Mouse (Mus musculus): ENCODE data around the gene Mt2. TPM values are rescaled to one million over a fixed set of nuclear protein-coding genes. Genes with fewer than 3 reads are reported as not detected.
"Not testable (repeated sequence)": the region's sequence is repeated elsewhere in the genome, so short reads cannot be mapped to it uniquely, and the experiment has no call there.

The Mt2 gene
- 100 to 1,000 TPM in 1 of 2 experiments, 10 to 100 TPM in 1; 61.6 to 106 TPM for total RNA-seq (2021)
- long read RNA-seq, experiment 1, transcript Mt2-201 (3 exons, 511 nt), result major isoform, 23 of 37 reads
- long read RNA-seq, experiment 1, partial matches to known transcripts, result 14 of 37 reads
- long read RNA-seq, experiment 1, other reads (novel, unspliced or antisense), result 0 of 37 reads
- long read RNA-seq, experiment 2, transcript Mt2-201 (3 exons, 511 nt), result major isoform, 7 of 7 reads
- long read RNA-seq, experiment 2, partial matches to known transcripts, result 0 of 7 reads
- long read RNA-seq, experiment 2, other reads (novel, unspliced or antisense), result 0 of 7 reads

DNA sequence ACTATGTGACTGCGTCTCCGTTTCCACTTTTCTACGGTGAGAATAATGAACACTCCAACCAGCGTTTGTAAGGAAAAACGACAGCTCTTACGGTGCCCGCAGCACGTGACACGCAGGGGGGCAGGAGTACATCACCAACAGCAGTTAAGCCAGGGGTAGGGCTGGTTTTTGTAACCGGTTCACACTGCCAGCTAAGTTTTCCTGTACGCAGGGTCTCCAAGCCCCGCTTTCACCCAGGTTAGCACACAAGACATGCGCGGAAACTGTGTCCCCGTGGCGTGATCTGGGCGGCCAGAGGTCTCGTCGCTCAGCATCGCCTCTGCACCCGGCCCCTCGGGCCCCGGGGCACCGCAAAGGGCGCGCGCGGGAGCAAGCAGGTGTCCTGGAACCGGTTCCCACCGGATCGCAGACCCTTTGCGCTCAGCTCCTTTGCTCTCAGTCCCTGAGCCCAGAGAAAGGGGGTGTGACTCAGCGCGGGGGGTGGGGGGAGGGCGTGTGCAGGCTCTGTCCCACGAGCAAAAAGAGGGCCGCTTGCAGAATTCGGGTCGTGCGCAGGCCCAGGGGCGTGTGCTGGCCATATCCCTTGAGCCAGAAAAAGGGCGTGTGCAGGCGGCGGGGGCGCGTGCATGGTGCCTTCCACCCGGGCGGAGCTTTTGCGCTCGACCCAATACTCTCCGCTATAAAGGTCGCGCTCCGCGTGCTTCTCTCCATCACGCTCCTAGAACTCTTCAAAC is at the start of gene Mt2:
TSS of gene Mt2 (plus strand) at position 590 of the 734 bp plus-strand sequence.
- DNase-seq, result peak; percentile 83

DNA sequence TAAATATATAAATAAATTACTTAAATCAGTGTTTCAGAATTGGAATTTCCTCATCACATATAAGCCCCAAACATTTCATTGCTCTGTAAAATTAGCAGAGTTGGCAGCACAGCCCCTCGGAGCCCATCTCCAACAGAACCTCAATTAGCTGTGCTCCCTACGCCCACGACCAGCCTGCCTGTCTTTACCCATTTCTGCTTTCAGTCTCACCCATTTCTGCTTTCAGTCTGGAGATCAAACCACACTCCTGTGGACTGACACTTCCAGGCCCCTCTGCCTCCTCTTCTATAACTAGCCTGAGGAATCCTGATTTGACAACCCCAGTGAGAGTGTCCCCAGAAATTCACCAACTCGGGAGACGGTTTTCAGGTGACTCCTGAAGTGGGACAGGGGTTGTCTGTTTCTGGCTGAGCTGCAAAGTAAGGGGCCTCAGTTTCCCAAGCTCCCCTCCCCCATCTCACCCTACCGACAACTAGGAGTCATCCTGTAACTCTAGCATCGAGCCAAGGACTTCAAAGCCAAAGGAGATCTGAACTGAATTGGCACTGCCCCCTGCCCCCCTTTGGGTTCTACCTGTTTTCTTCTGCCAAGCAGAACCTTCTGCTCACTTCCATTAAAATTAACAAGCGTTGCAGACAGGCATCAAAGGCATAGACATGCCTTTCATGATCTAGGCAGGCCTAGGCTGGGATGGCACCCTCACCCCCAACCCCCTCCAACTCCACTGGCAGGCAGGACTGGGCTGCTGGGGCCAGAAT is 49.6 kb upstream of the Mt2 start:
- DNase-seq, result no peak

GRCm38 (mm10) chr8:94127711-94128110 is 44.8 kb upstream of the Mt2 start:
- DNase-seq, result no peak

DNA sequence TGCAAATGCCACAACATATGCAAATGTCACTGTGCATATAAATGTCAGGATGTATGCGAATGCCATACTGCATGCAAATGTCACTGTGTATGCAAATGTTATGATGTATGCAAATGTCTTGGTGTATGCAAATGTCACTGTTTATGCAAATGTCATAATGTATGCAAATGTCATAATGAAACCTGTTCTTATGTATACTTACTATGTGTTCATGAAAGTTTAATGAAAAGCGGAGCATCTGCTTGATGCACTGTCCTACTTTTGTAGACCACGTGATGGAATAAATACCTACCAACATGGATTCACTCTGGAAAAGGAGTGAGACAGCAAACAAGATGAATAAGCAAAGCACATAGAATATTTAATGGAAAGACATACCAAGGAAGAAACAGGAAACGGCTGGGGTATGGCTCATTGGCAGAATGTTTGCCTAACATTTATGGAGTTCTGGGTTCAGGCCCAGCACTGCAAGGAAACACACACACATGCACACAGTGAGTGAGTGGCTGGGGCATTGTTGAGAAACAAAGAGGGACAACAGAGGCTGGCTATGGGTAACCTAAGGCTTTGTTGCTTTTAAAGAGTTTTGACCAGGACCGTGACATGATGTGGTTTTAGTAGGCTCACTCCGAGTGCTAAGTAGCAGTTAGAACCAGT is 43.2 kb upstream of the Mt2 start:
- no peak for DNase-seq

DNA sequence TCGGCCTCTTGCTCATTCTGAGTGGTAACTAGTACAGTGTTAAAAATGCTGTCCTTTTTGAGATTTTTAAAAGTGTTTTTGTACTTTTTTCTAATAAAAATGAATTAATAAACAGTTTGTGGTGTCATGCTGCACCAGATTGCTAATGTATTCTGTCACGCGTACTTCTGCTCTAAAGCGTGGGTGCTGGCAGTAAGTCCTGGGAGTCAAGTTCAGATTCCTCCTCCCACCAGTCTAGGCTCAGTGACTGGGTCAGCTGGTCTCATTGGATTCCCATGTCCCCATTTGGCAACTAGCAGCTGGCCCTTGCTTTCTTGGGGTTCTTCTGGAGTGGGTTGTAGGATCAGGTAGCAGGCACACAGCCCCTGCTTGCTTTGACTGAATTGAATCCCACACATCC is 42.3 kb upstream of the Mt2 start:
- DNase-seq, result no peak

- no peak for DNase-seq
Observed at GRCm38 (mm10) chr8:94132096-94132495, 40.4 kb upstream of the Mt2 start.

- DNase-seq, result not testable (repeated sequence)
Observed at GRCm38 (mm10) chr8:94134601-94135000, 37.9 kb upstream of the Mt2 start.

GRCm38 (mm10) chr8:94135556-94135955 is 36.9 kb upstream of the Mt2 start:
- DNase-seq, result no peak

- DNase-seq, result no peak
Observed at GRCm38 (mm10) chr8:94136192-94136591, 36.3 kb upstream of the Mt2 start.

DNA sequence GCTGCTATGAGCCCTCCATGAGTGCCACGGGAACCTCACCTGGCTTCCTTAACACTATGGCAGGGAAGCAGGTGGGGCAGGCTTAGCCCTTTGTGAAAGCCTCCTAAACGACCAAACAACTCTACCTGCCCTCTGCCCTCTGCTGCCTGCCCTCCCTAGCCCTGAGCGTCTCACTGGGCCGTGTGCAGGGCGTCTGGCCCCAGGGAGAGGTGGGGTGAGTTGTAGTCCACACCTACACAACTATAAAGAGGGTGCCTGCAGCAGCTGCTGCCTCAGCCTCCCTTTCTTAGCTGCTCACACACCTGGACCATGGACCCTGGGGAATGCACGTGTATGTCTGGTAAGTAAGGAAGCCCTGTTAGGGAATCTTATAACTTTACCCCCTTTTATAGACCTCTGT is 35.5 kb upstream of the Mt2 start, which contains the start of gene Mt4:
TSS of gene Mt4 (plus strand) at position 265 of the 400 bp plus-strand sequence.
- no peak for DNase-seq

DNA sequence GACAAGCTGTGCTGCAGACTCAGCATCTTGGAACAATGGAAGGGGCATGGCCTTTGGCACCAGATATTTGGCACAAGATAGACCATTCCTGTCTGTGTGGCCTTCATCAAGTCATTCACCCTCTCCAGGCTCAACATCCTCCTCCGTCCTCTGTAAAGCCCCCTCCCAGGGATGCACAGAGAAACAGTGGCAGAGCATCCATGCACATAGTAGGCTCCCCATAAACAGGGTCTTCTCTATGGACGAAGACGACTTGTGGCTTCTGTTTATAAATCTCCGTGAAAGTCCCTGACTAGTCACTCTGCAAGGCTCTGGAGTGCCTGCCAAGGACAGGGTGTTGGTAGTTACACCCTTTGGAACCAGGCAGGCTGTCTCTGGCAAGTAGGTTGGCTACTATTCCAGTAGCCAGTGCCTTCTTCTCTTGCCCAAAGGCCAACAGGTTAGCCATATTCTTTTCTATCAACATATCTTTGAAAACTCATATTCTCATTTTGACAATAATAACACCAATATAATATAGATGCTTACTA is 32.1 kb upstream of the Mt2 start:
- DNase-seq, result peak; percentile 57

DNA sequence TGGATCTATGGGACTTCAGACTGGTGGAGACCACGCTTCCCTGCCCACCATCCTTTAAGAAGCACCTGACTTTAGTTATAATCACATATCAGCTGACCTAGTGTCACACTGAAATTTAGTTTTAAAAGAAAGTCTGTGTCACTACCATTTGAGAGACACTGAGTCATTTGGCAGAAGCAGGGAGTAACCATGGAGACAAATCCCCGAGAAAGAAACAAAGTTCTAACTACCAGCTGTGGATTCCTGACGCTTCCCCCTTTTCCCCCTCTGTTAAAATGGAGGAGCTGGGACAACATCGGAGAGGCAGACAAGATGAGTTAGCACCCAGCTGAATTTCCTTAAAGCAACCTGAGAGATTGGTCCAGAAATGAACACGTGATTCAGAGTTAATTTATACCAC is 24.2 kb upstream of the Mt2 start:
- no peak for DNase-seq

DNA sequence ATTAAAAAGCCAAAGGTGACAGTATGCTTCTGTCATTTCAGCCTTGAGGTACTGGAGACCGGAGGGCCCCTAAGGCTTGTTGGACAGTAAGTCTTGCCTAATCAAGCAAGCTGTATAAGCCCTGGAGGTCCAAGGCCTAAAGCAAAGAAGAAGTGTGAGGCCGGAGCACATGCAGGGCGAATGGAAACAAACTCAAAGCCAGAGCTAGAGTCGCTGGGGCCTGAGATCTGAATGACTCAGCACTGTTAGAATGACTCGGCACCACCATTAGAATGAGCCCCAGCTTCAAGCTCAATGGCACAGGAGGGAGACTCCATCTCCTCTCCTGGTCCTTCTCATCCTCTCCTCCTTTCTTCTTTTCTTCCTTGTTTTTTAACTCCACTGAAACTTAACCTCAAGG is 21.5 kb upstream of the Mt2 start:
- DNase-seq, result no peak

DNA sequence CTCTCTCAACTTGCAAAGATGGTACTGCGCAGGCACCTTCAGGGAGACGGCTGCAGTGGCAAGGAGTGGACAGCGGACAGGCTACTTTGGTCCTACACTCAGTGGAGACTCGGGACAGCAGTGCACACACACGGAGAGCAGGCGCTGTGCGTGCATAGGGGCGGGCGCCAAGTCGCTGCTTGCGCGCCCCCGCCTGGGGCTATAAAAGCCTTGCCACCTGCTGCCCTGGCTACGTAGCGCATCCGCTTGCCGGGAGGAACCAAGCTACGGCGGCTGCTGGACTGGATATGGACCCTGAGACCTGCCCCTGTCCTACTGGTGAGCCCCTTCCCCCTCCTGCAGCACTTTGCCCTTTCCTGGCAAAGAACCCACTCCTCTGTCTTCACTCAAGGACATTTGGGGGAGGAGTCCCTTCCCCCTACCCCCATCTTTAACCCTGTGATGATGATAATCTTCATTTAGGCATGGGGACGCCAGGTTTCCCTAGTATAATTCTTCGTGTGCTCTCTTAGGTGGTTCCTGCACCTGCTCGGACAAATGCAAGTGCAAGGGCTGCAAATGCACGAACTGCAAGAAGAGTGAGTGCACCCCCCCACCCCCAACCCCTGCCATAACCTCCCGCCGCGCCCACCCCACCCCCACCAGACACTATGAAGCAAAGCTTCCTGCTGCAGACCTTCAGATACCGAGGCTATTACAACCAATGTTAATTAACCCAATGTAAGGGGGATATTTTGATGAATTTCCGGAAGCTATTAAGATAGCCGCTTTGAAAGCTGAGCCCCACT is 19.8 kb upstream of the Mt2 start, which contains the start of gene Mt3:
TSS of gene Mt3 (plus strand) at position 95 of the 788 bp plus-strand sequence.
- peak; percentile 39 for DNase-seq

- DNase-seq, result no peak
Observed at GRCm38 (mm10) chr8:94153451-94153850, 19.0 kb upstream of the Mt2 start.

GRCm38 (mm10) chr8:94154537-94154936 is 17.9 kb upstream of the Mt2 start:
- no peak for DNase-seq

DNA sequence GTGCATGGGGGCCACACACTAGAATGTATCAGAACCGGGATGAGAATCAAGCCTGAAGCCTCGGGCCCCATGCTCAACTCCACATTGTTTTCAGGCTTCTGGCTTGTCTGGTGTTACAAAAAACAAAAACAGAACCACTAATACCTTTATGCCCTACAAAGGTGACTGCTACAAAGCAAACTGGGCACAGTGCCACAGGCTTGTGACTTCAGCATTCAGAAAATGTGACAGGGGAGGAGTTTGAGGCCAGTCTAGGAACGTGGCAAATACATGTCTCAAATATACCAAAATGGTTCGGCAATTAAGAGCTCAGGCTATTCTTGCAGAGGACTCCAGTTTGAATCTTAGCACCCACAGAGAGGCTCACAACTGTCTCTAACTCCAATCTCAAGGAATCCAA is 16.4 kb upstream of the Mt2 start:
- no peak for DNase-seq

- DNase-seq, result not testable (repeated sequence)
Observed at GRCm38 (mm10) chr8:94165772-94166171, 6.7 kb upstream of the Mt2 start.

GRCm38 (mm10) chr8:94167244-94167643 is 5.2 kb upstream of the Mt2 start:
- peak; percentile 73 for DNase-seq

GRCm38 (mm10) chr8:94169547-94169946 is 2.9 kb upstream of the Mt2 start:
- no peak for DNase-seq

DNA sequence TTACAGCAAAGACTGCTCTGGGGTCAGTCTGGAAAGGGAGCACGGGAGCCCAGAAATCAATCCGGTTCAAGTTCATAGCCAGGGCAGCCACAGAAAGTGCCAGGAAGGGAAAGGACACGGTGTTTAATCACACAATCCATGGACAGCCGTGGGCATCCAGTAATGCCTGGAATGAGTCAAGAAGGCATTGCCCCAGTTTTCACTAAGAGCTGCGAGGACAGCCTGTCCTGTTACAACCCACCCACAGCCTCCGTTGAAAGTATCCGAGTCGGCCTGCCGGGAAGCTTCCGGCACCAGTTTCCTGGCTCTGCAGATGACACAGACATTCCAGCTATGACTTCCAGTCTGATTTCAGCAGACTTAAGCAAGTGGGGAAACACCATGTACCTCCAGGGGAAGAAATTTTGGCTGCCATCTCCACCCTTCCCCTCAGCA is 1.1 kb upstream of the Mt2 start:
- peak; percentile 83 for DNase-seq

Measured in gastrocnemius, postnatal 25 days (tissue).